Mouse (Mus musculus): ENCODE measurements around the gene Krt7. TPM values are rescaled to one million over a fixed set of nuclear protein-coding genes. Genes with fewer than 3 reads are reported as not detected.

Krt7 gene
- polyA plus RNA-seq, 1 experiment from 2014 or later = 1.7 TPM

GRCm38 (mm10) chr15:101479666-101480060 is 68.8 kb downstream of the Krt7 start:
- no peak for ATAC-seq (ENCODE audit: insufficient read depth)
- Histone ChIP-seq H3K9me3 (replicated peaks) (no peaks in the 10 kb centered on the region), H3K4me3 (replicated peaks) (no peak overlapping the region), H3K27ac (replicated peaks) (no peak overlapping the region), H3K27me3 (peaks cover 19% of the 10 kb centered on the region; the same call in 1 of the 2 replicates), H3K4me2 (0 out of 2 replicates have a peak overlapping the region, but pooled peaks have one; percentile 15), H3K4me1 (replicated peaks) (no peaks in the 10 kb centered on the region), H3K9ac (no peak overlapping the region), H3K36me3 (replicated peaks) (no peaks in the 10 kb centered on the region)
- 32% methylated on average over 11 of the region's 11 CpGs for WGBS (ENCODE audit: insufficient replicate concordance)

MicroRNAs encoded within 50 kb of the gene (microRNA counts, 519-probe panel; counts per million panel counts)
- microRNA mmu-miR-1941-3p (1,951 counts per million, percentile 20 among the panel's probes with 10 or more counts), microRNA mmu-miR-1941-5p (not detected)

Small RNA genes lying within 50 kb of the gene (microRNA-seq; reads per million reads assigned to microRNA genes)
- gene Mir1941 = 1.0 reads per million

Other genes starting within 250 kb of the Krt7 start
- gene Acvr1b, start 237.0 kb upstream of the Krt7 start, polyA plus RNA-seq (2015; fragmentation: Nextera tagmentation; extraction: Ambion mirVana) = 1.6 and 2.0 TPM in 2 replicates
- gene Grasp, start 186.9 kb upstream of the Krt7 start, polyA plus RNA-seq (2015; fragmentation: Nextera tagmentation; extraction: Ambion mirVana) = 0.37 and 0.46 TPM in 2 replicates
- gene Nr4a1, start 156.8 kb upstream of the Krt7 start, polyA plus RNA-seq (2015; fragmentation: Nextera tagmentation; extraction: Ambion mirVana) = 0.68 and 0.83 TPM in 2 replicates
- gene Atg101, start 126.8 kb upstream of the Krt7 start, polyA plus RNA-seq (2015; fragmentation: Nextera tagmentation; extraction: Ambion mirVana) = 25.5 and 27.3 TPM in 2 replicates
- 0.30 and 0.81 TPM in 2 replicates for gene 6030408B16Rik, start 117.8 kb upstream of the Krt7 start, polyA plus RNA-seq (2015; fragmentation: Nextera tagmentation; extraction: Ambion mirVana)
- 0.43 and 0.44 TPM in 2 replicates for gene Krt80, start 40.9 kb upstream of the Krt7 start, polyA plus RNA-seq (2015; fragmentation: Nextera tagmentation; extraction: Ambion mirVana)
- gene Krt87, start 27.8 kb downstream of the Krt7 start, polyA plus RNA-seq (2015; fragmentation: Nextera tagmentation; extraction: Ambion mirVana) = not detected in 2 replicates
- not detected in 2 replicates for gene Krt88, start 36.7 kb downstream of the Krt7 start, polyA plus RNA-seq (2015; fragmentation: Nextera tagmentation; extraction: Ambion mirVana)
- not detected in 2 replicates for gene Krt81, start 52.7 kb downstream of the Krt7 start, polyA plus RNA-seq (2015; fragmentation: Nextera tagmentation; extraction: Ambion mirVana)
- gene Krt86, start 62.4 kb downstream of the Krt7 start, polyA plus RNA-seq (2015; fragmentation: Nextera tagmentation; extraction: Ambion mirVana) = not detected in 2 replicates
- 0.32 and 0.51 TPM in 2 replicates for gene Krt83, start 80.5 kb downstream of the Krt7 start, polyA plus RNA-seq (2015; fragmentation: Nextera tagmentation; extraction: Ambion mirVana)
- not detected in 2 replicates for gene Gm49425, start 106.2 kb downstream of the Krt7 start, polyA plus RNA-seq (2015; fragmentation: Nextera tagmentation; extraction: Ambion mirVana)
- gene Krt84, start 121.8 kb downstream of the Krt7 start, polyA plus RNA-seq (2015; fragmentation: Nextera tagmentation; extraction: Ambion mirVana) = 0.05 TPM in 1 of 2 replicates, not detected in the other
- gene Krt82, start 139.6 kb downstream of the Krt7 start, polyA plus RNA-seq (2015; fragmentation: Nextera tagmentation; extraction: Ambion mirVana) = not detected in 2 replicates
- not detected in 2 replicates for gene Krt90, start 151.9 kb downstream of the Krt7 start, polyA plus RNA-seq (2015; fragmentation: Nextera tagmentation; extraction: Ambion mirVana)
- gene Krt75, start 162.9 kb downstream of the Krt7 start, polyA plus RNA-seq (2015; fragmentation: Nextera tagmentation; extraction: Ambion mirVana) = not detected in 2 replicates
- not detected in 2 replicates for gene Gm5414, start 217.1 kb downstream of the Krt7 start, polyA plus RNA-seq (2015; fragmentation: Nextera tagmentation; extraction: Ambion mirVana)
- gene Gm5478, start 236.3 kb downstream of the Krt7 start, polyA plus RNA-seq (2015; fragmentation: Nextera tagmentation; extraction: Ambion mirVana) = not detected in 2 replicates

Measured in liver, embryonic 15.5 days (tissue).